Mouse (Mus musculus) olfactory bulb, adult 2 months (tissue): Measurements from ENCODE around the gene Zfp672. TPM values are rescaled to one million over a fixed set of nuclear protein-coding genes. Genes with fewer than 3 reads are reported as not detected.
"Not testable (repeated sequence)": the region's sequence is repeated elsewhere in the genome, so short reads cannot be mapped to it uniquely, and the experiment has no call there.

ENCODE experiments used
- H3K27ac ChIP-seq: fragments of 200-500 bp; 2 replicates; pipeline ENCODE4 v1.5.1; 2012; ENCODE audit warnings: low read depth, low read length; ENCODE audit not compliant: insufficient read depth
- H3K4me1 ChIP-seq: fragments of 200-500 bp; 2 replicates; pipeline ENCODE4 v1.6.1; 2012; ENCODE audit warnings: low read length; ENCODE audit not compliant: control insufficient read depth, insufficient read depth
- H3K4me3 ChIP-seq: fragments of 200-500 bp; 2 replicates; pipeline ENCODE4 v1.5.1; 2012; ENCODE audit warnings: mild to moderate bottlenecking, low read depth, low read length, moderate library complexity; ENCODE audit not compliant: insufficient read depth
- CTCF ChIP-seq: fragments of 200-500 bp; IDR thresholded peaks from 2 replicates; pipeline ENCODE4 v1.5.1; 2012; ENCODE audit warnings: low read depth, mild to moderate bottlenecking, low read length, moderate library complexity; ENCODE audit not compliant: insufficient read depth
- POLR2A ChIP-seq: fragments of 200-500 bp; IDR thresholded peaks from 2 replicates; pipeline ENCODE4 v1.6.1; 2012; ENCODE audit warnings: mild to moderate bottlenecking, low read depth, low read length, moderate library complexity; ENCODE audit not compliant: insufficient read depth
- WGBS: fragments of 180-500 bp; shearing (Covaris S2); methylation state at CpG from one replicate; pipeline ENCODE4 v1.1.7; 2018; 5-methylcytosine and 5-hydroxymethylcytosine counted together
- polyA plus RNA-seq: library from polyadenylated mRNA; stranded (reverse); fragments of >200 nt; gene quantifications from 2 replicates; pipeline ENCODE4 v1.2.4, GENCODE M21; 2012; ENCODE audit warnings: low replicate concordance; ENCODE audit not compliant: missing spikeins, insufficient read depth, insufficient read length

Gene Zfp672
- not detected in 2 replicates for polyA plus RNA-seq

GRCm38 (mm10) chr11:58330276-58331148 lies at the start of gene Zfp672, which contains the start of gene Sh3bp5l:
Gene Zfp672, minus strand, starts transcription at chr11:58330339.
Gene Sh3bp5l, plus strand, starts transcription at chr11:58330724.
- H3K4me3 ChIP-seq = peak within 1 kb of the TSS; percentile 99
- no peak for TF ChIP-seq CTCF
- TF ChIP-seq POLR2A = peak; percentile 36; the same call in 1 of the 2 replicates
- H3K4me1 ChIP-seq = peaks cover 17% of the 10 kb centered on the region
- WGBS = under 1% methylated on average over 52 of the region's 52 CpGs
- peak within 1 kb of the TSS; percentile 94 for H3K27ac ChIP-seq

GRCm38 (mm10) chr11:58379516-58379915 lies 49.4 kb upstream of the Zfp672 start:
- Histone ChIP-seq H3K27ac (no peak overlapping the region), H3K4me3 (no peak overlapping the region), H3K4me1 (no peaks in the 10 kb centered on the region)
- 91% methylated on average over 1 of the region's 1 CpGs for WGBS
- no peak for TF ChIP-seq POLR2A
- no peak for TF ChIP-seq CTCF

GRCm38 (mm10) chr11:58378763-58379278 lies 48.7 kb upstream of the Zfp672 start, which contains the start of gene Lypd8:
Gene Lypd8, plus strand, starts transcription at chr11:58379043.
- no peaks in the 10 kb centered on the region for H3K4me1 ChIP-seq
- no peak within 1 kb of the TSS for H3K27ac ChIP-seq
- H3K4me3 ChIP-seq = no peak within 1 kb of the TSS
- no peak for TF ChIP-seq CTCF
- no peak for TF ChIP-seq POLR2A
- WGBS = 91% methylated on average over 3 of the region's 3 CpGs

GRCm38 (mm10) chr11:58377686-58378085 lies 47.5 kb upstream of the Zfp672 start:
- Histone ChIP-seq H3K4me3 (no peak overlapping the region), H3K27ac (no peak overlapping the region), H3K4me1 (no peaks in the 10 kb centered on the region)
- 73% methylated on average over 1 of the region's 1 CpGs for WGBS
- no peak for TF ChIP-seq POLR2A
- no peak for TF ChIP-seq CTCF

GRCm38 (mm10) chr11:58377273-58377672 lies 47.1 kb upstream of the Zfp672 start:
- WGBS = 83% methylated on average over 2 of the region's 2 CpGs
- no peak overlapping the region for H3K27ac ChIP-seq

GRCm38 (mm10) chr11:58366191-58366590 lies 36.1 kb upstream of the Zfp672 start:
- WGBS = no CpG with 5 or more reads among the region's 6 CpGs
- not testable (repeated sequence) for H3K4me3 ChIP-seq, H3K4me1 ChIP-seq, H3K27ac ChIP-seq

More at GRCm38 (mm10) chr11:58377273-58377672, 47.1 kb upstream of the Zfp672 start:
- Histone ChIP-seq H3K4me3 (no peak overlapping the region), H3K4me1 (no peaks in the 10 kb centered on the region)
- TF ChIP-seq CTCF (no peak), POLR2A (no peak)

- 61% methylated on average over 3 of the region's 3 CpGs for WGBS
- Histone ChIP-seq H3K4me1 (no peaks in the 10 kb centered on the region), H3K4me3 (no peak overlapping the region), H3K27ac (no peak overlapping the region)
- TF ChIP-seq CTCF = no peak
- TF ChIP-seq POLR2A = no peak
These were observed 34.3 kb upstream of the Zfp672 start for GRCm38 (mm10) chr11:58364454-58364853.

- H3K4me3 ChIP-seq, H3K4me1 ChIP-seq, H3K27ac ChIP-seq: not testable (repeated sequence)
- whole genome bisulfite sequencing = no CpG with 5 or more reads among the region's 6 CpGs
These were observed 32.4 kb upstream of the Zfp672 start for GRCm38 (mm10) chr11:58362562-58362961.

- Histone ChIP-seq H3K4me1 (peaks cover 3% of the 10 kb centered on the region; the same call in 1 of the 2 replicates), H3K27ac (no peak overlapping the region), H3K4me3 (no peak overlapping the region)
- 82% methylated on average over 6 of the region's 6 CpGs for WGBS
- TF ChIP-seq POLR2A = no peak
- no peak for TF ChIP-seq CTCF
These were observed 27.9 kb upstream of the Zfp672 start for GRCm38 (mm10) chr11:58357844-58358534.
